Mouse (Mus musculus) gastrocnemius, postnatal 4 days (tissue): ENCODE results near the gene Fosb. TPM values are rescaled to one million over a fixed set of nuclear protein-coding genes. Genes with fewer than 3 reads are reported as not detected.

Experiments used
- DNase-seq, 2 experiments: peaks; one replicate each; pipeline ENCODE4 v3.0.0; 2021 to 2022; ENCODE audit warnings: low spot score in 2 of 2, mixed read lengths in 2 of 2
- total RNA-seq, 2 experiments: library from RNA; stranded (reverse); gene quantifications; 2 replicates each; pipeline ENCODE4 v1.2.3; 2021

Fosb gene
- total RNA-seq, 2 experiments from 2014 or later = 2.5 to 3.8 TPM

GRCm38 (mm10) chr7:19332709-19333352 lies 23.0 kb upstream of the Fosb start:
- peak; percentile 55 to 74 for DNase-seq

- no peak for DNase-seq
Observed at GRCm38 (mm10) chr7:19331910-19332309, 22.1 kb upstream of the Fosb start.

GRCm38 (mm10) chr7:19328425-19328824 lies 18.6 kb upstream of the Fosb start:
- DNase-seq = no peak

GRCm38 (mm10) chr7:19327782-19328181 lies 17.9 kb upstream of the Fosb start:
- no peak for DNase-seq

- peak; percentile 69 to 83 for DNase-seq
Observed at GRCm38 (mm10) chr7:19327128-19327527, 17.3 kb upstream of the Fosb start.

- peak; percentile 68 to 89 for DNase-seq
Observed at GRCm38 (mm10) chr7:19326359-19326758, 16.5 kb upstream of the Fosb start.

- no peak for DNase-seq
Observed at GRCm38 (mm10) chr7:19325262-19326199, 15.7 kb upstream of the Fosb start.

GRCm38 (mm10) chr7:19324221-19324620 lies 14.4 kb upstream of the Fosb start:
- DNase-seq = no peak

GRCm38 (mm10) chr7:19322489-19322888 lies 12.6 kb upstream of the Fosb start:
- DNase-seq = no peak

- no peak for DNase-seq
Observed at GRCm38 (mm10) chr7:19321464-19321863, 11.6 kb upstream of the Fosb start.

- DNase-seq = no peak
Observed at GRCm38 (mm10) chr7:19320637-19321036, 10.8 kb upstream of the Fosb start.

GRCm38 (mm10) chr7:19319906-19320305 lies 10.1 kb upstream of the Fosb start:
- DNase-seq = peak; percentile 89 to 96

- no peak for DNase-seq
Observed at GRCm38 (mm10) chr7:19319458-19319857, 9.6 kb upstream of the Fosb start.

- DNase-seq = no peak
Observed at GRCm38 (mm10) chr7:19318676-19319075, 8.8 kb upstream of the Fosb start.

- no peak for DNase-seq
Observed at GRCm38 (mm10) chr7:19318201-19318600, 8.3 kb upstream of the Fosb start.

- no peak for DNase-seq
Observed at GRCm38 (mm10) chr7:19316451-19317161, 6.8 kb upstream of the Fosb start.

- DNase-seq = no peak
Observed at GRCm38 (mm10) chr7:19314033-19314432, 4.2 kb upstream of the Fosb start.

- no peak for DNase-seq
Observed at GRCm38 (mm10) chr7:19311991-19312390, 2.1 kb upstream of the Fosb start.

GRCm38 (mm10) chr7:19309278-19309883 lies 470 bp downstream of the Fosb start:
- DNase-seq = no peak

- peak; percentile 95 for DNase-seq
Observed at GRCm38 (mm10) chr7:19308454-19309277, 1.2 kb downstream of the Fosb start.
